Comparison of ENCODE assay signal across 16 mouse cellular contexts in genomic region chr9:27310005-27310404, GRCm38 (mm10). TPM values are rescaled to one million over a fixed set of nuclear protein-coding genes. Genes with fewer than 3 reads are reported as not detected.
"Had no signal": no experiment of that assay in that cellular context is flagged by ENCODE, and none has a peak within 500 bp of the region (broad histone marks: within the 10 kb centered on the region; RNA-seq: fewer than 3 reads in every experiment).

No protein-coding gene starts in this region.

- H3K9me3 ChIP-seq: limb, embryonic 13.5 days; midbrain, embryonic 12.5 days; neural tube, embryonic 13.5 days; stomach, embryonic 15.5 days had no signal

- H3K4me3 ChIP-seq: layer of hippocampus, adult 2 months; limb, embryonic 13.5 days; midbrain, embryonic 12.5 days; neural tube, embryonic 13.5 days; stomach, embryonic 15.5 days had no signal

- H3K36me3 ChIP-seq: limb, embryonic 13.5 days; stomach, embryonic 15.5 days had no signal

- DNase-seq: kidney, postnatal 4 days; left cerebral cortex, postnatal 4 days; lung, adult 18-20 months; retina, postnatal 1 day; right cerebral cortex, postnatal 14 days; thymus, adult 2 months; thymus, postnatal 25 days had no signal

- H3K4me1 ChIP-seq: stomach, embryonic 15.5 days had no signal

- H3K27me3 ChIP-seq: midbrain, embryonic 12.5 days; neural tube, embryonic 13.5 days; stomach, embryonic 15.5 days had no signal

- ATAC-seq: midbrain, embryonic 16.5 days had no signal

- H3K4me2 ChIP-seq: limb, embryonic 13.5 days; midbrain, embryonic 12.5 days; neural tube, embryonic 13.5 days; stomach, embryonic 15.5 days had no signal

- H3K9ac ChIP-seq: limb, embryonic 13.5 days; liver, embryonic 14.5 days; midbrain, embryonic 12.5 days; neural tube, embryonic 13.5 days; stomach, embryonic 15.5 days had no signal

- H3K27ac ChIP-seq: layer of hippocampus, adult 2 months; limb, embryonic 13.5 days; liver, embryonic 14.5 days; midbrain, embryonic 12.5 days; neural tube, embryonic 13.5 days; stomach, embryonic 15.5 days had no signal

RNA-seq across cellular contexts. Expression of gene Igsf9b, which starts 11.0 kb away (rescaled TPM):
- total RNA-seq: megakaryocyte-erythroid progenitor cell, adult 5-6 weeks had no signal
- polyA plus RNA-seq: liver, adult 2 months had no signal
